Comparison of ENCODE assay signal across 8 mouse cellular contexts in the genomic region with DNA sequence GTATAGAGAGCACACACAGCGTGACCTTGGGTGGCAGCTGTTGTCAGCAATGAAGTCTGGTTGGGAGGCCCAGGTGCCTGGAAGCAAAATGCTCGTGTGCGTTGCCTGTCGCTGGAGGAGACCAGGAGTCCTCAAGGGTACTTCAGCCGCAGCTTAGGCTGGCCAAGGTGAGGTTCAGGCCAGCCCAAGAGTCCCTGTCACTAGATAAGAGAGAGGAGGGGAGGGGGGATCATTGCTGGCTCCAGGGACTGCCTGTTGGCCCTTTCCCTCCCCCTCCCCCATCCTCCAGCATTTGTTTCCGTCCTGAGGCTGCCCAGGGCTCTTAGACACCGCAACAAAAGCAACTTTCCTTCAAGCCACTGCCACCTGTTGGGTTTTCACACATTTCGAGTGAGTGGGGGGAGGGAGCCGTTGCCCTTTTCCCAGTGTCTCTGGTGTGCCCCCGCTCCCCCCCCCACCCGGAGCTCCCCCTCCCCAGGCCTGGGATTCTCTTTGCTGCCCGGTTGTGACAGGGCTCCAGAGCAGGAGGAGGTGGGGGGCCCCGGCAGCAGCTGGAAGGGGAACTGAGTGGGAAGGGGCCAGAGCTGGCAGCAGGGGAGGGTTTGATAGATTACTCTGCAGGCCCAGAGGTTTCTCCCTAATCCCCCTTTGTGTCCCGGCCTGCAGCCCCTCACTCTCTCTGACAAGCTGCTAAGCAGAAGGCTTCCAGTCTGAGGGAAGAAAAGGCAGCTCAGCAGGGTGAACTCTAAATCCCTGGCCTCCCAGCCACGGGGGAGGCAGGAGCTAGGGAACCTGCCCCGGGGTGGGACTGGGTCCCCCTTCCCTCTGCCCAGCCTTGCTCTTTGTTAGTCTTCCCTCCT. TPM values are rescaled to one million over a fixed set of nuclear protein-coding genes. Genes with fewer than 3 reads are reported as not detected.
A peak's percentile ranks its signal among the peaks of the same experiment; 100 is the strongest.
DNase-seq lines count a peak whose midpoint lies in the region; ATAC-seq and TF ChIP-seq lines count a peak whose summit lies in the region.

No protein-coding gene starts in this region.

- intact Hi-C loops in heart, postnatal 36 days (cut with DNase I) = no loop called here
- intact Hi-C loops in left cerebral cortex, postnatal 25 days (cut with DNase I) = no loop called here

- no peaks in the 10 kb centered on the region for H3K9me3 ChIP-seq in heart, embryonic 14.5 days (ENCODE audit: control insufficient read depth, low read length)
- no peaks in the 10 kb centered on the region for H3K9me3 ChIP-seq in G1E (replicated peaks)
- H3K9me3 ChIP-seq in hindbrain, embryonic 11.5 days (ENCODE audit: control insufficient read depth, low read length) = no peaks in the 10 kb centered on the region
- no peaks in the 10 kb centered on the region for H3K9me3 ChIP-seq in midbrain, embryonic 12.5 days

- H3K27ac ChIP-seq in heart, embryonic 14.5 days (replicated peaks in 1 of 2; ENCODE audit: control insufficient read depth in 1 of 2, insufficient read depth in 1 of 2, low read depth in 2 of 2, low read length in 2 of 2) = no peak overlapping the region
- peak overlapping the region; percentile 95 for H3K27ac ChIP-seq in hindbrain, embryonic 11.5 days (ENCODE audit: low read depth, low read length)
- peak overlapping the region; percentile 92 for H3K27ac ChIP-seq in midbrain, embryonic 12.5 days (replicated peaks)

- H3K36me3 ChIP-seq in heart, embryonic 14.5 days (ENCODE audit: control insufficient read depth, insufficient read depth, low read length) = no peaks in the 10 kb centered on the region
- peaks cover 65% of the 10 kb centered on the region for H3K36me3 ChIP-seq in G1E (replicated peaks)
- H3K36me3 ChIP-seq in hindbrain, embryonic 11.5 days (ENCODE audit: control insufficient read depth, insufficient read depth, low read length) = no peaks in the 10 kb centered on the region
- no peaks in the 10 kb centered on the region for H3K36me3 ChIP-seq in midbrain, embryonic 12.5 days

- WGBS in heart, embryonic 14.5 days = 13% methylated on average over 16 of the region's 16 CpGs
- WGBS in hindbrain, embryonic 11.5 days = 4% methylated on average over 16 of the region's 16 CpGs
- WGBS in midbrain, embryonic 12.5 days = 2% methylated on average over 16 of the region's 16 CpGs

- H3K4me2 ChIP-seq in heart, embryonic 14.5 days (ENCODE audit: low read length) = peak overlapping the region; percentile 17; the same call in 1 of the 2 replicates
- peak overlapping the region; percentile 20 for H3K4me2 ChIP-seq in hindbrain, embryonic 11.5 days (replicated peaks; ENCODE audit: low read depth, low read length)
- peak overlapping the region; percentile 41 for H3K4me2 ChIP-seq in midbrain, embryonic 12.5 days (replicated peaks)

- TF ChIP-seq CTCF in G1E (IDR thresholded peaks at IDR 0.05; ENCODE audit: low read depth, low read length) = no peak

- no peak for DNase-seq in heart, postnatal 36 days
- no peak for DNase-seq in G1E (ENCODE audit: low spot score)
- DNase-seq in hindbrain, embryonic 11.5 days (ENCODE audit: low spot score) = peak; percentile 80
- no peak for DNase-seq in right cerebral cortex, postnatal 14 days
- DNase-seq in gastrocnemius, postnatal 4 days (ENCODE audit: low spot score in 2 of 2) = no peak
- no peak for DNase-seq in left cerebral cortex, postnatal 25 days (ENCODE audit: low spot score in 2 of 2)

- no peak overlapping the region for H3K4me3 ChIP-seq in heart, embryonic 14.5 days (ENCODE audit: control insufficient read depth in 1 of 2, insufficient read depth in 1 of 2, low read depth in 1 of 2, low read length in 2 of 2)
- peak overlapping the region; percentile 45; the same call in 1 of the 2 replicates for H3K4me3 ChIP-seq in G1E (ENCODE audit: low read depth, low read length)
- H3K4me3 ChIP-seq in hindbrain, embryonic 11.5 days (ENCODE audit: low read depth, low read length) = 0 out of 2 replicates have a peak overlapping the region, but pooled peaks have one; percentile 8
- H3K4me3 ChIP-seq in midbrain, embryonic 12.5 days = 0 out of 2 replicates have a peak overlapping the region, but pooled peaks have one; percentile 14

- peaks cover 22% of the 10 kb centered on the region for H3K27me3 ChIP-seq in heart, embryonic 14.5 days (ENCODE audit: control insufficient read depth, insufficient read depth, low read length)
- H3K27me3 ChIP-seq in G1E (ENCODE audit: insufficient read depth, low read length) = peaks cover 76% of the 10 kb centered on the region
- no peaks in the 10 kb centered on the region; the same call in 1 of the 2 replicates for H3K27me3 ChIP-seq in hindbrain, embryonic 11.5 days (ENCODE audit: control insufficient read depth, insufficient read depth, low read length)
- H3K27me3 ChIP-seq in midbrain, embryonic 12.5 days = peaks cover 3% of the 10 kb centered on the region; the same call in 1 of the 2 replicates

- peaks cover 16 to 18% of the 10 kb centered on the region in 2 experiments for H3K4me1 ChIP-seq in heart, embryonic 14.5 days (ENCODE audit: control insufficient read depth in 2 of 2, insufficient read depth in 2 of 2, low read length in 2 of 2)
- H3K4me1 ChIP-seq in G1E (ENCODE audit: insufficient read depth, low read depth, low read length) = peaks cover 96% of the 10 kb centered on the region
- peaks cover 37% of the 10 kb centered on the region for H3K4me1 ChIP-seq in hindbrain, embryonic 11.5 days (replicated peaks; ENCODE audit: control insufficient read depth, insufficient read depth, low read length)
- H3K4me1 ChIP-seq in midbrain, embryonic 12.5 days = peaks cover 86% of the 10 kb centered on the region

- peak overlapping the region; percentile 22; the same call in 1 of the 2 replicates for H3K9ac ChIP-seq in heart, embryonic 14.5 days (ENCODE audit: low read length)
- H3K9ac ChIP-seq in hindbrain, embryonic 11.5 days (ENCODE audit: low read depth, low read length) = peak overlapping the region; percentile 47
- peak overlapping the region; percentile 25; the same call in 1 of the 2 replicates for H3K9ac ChIP-seq in midbrain, embryonic 12.5 days (replicated peaks)

- no peak for ATAC-seq in heart, embryonic 14.5 days (ENCODE audit: insufficient number of reproducible peaks, insufficient read depth, low FRiP score, low read depth)
- ATAC-seq in G1E (ENCODE audit: extremely low read depth, insufficient number of reproducible peaks, low FRiP score, poor library complexity, severe bottlenecking) = 0 out of 2 replicates have a peak, but pooled peaks have one; percentile 3
- peak; percentile 87 for ATAC-seq in hindbrain, embryonic 11.5 days (ENCODE audit: low FRiP score)
- peak; percentile 87 for ATAC-seq in midbrain, embryonic 12.5 days (ENCODE audit: low FRiP score, low read depth)

RNA-seq across cellular contexts. Expression of gene Slc45a3, which starts 8.1 kb away (rescaled TPM):
- 3.1 and 3.7 TPM in 2 replicates for polyA plus RNA-seq in heart, embryonic 14.5 days (2014; fragmentation: Nextera tagmentation; extraction: Ambion mirVana)
- 1 to 10 TPM; 4.2 to 4.3 TPM for total RNA-seq in heart, postnatal 36 days (2021)
- 36.9 and 48.1 TPM in 2 replicates for total RNA-seq in G1E (2014; fragmentation: Nextera tagmentation)
- 51.4 and 56.6 TPM in 2 replicates for total RNA-seq in G1E (2017)
- polyA plus RNA-seq in G1E (2012) = 12.3 and 14.4 TPM in 2 replicates
- 7.5 and 8.4 TPM in 2 replicates for polyA plus RNA-seq in hindbrain, embryonic 11.5 days (2014; fragmentation: Nextera tagmentation; extraction: Ambion mirVana)
- polyA plus RNA-seq in midbrain, embryonic 12.5 days (2016; fragmentation: Nextera tagmentation; extraction: Ambion mirVana) = 27.4 and 30.2 TPM in 2 replicates
- total RNA-seq in gastrocnemius, postnatal 4 days (2021) = 1 to 10 TPM; 3.2 to 3.3 TPM
- total RNA-seq in left cerebral cortex, postnatal 25 days (2021) = 1 to 10 TPM; 1.1 to 1.9 TPM

RNA-seq across cellular contexts. Expression of gene Elk4, which starts 36.5 kb away (rescaled TPM):
- polyA plus RNA-seq in heart, embryonic 14.5 days (2014; fragmentation: Nextera tagmentation; extraction: Ambion mirVana) = 24.7 and 26.1 TPM in 2 replicates
- total RNA-seq in heart, postnatal 36 days (2021) = 10 to 100 TPM; 91.5 to 91.8 TPM
- 166 and 187 TPM in 2 replicates for total RNA-seq in G1E (2014; fragmentation: Nextera tagmentation)
- total RNA-seq in G1E (2017) = 67.4 and 83.2 TPM in 2 replicates
- 4.1 and 5.1 TPM in 2 replicates for polyA plus RNA-seq in G1E (2012)
- polyA plus RNA-seq in hindbrain, embryonic 11.5 days (2014; fragmentation: Nextera tagmentation; extraction: Ambion mirVana) = 21.1 and 22.6 TPM in 2 replicates
- polyA plus RNA-seq in midbrain, embryonic 12.5 days (2016; fragmentation: Nextera tagmentation; extraction: Ambion mirVana) = 18.9 and 19.9 TPM in 2 replicates
- total RNA-seq in gastrocnemius, postnatal 4 days (2021) = 10 to 100 TPM; 89.7 to 91.0 TPM
- 10 to 100 TPM; 52.6 TPM for total RNA-seq in left cerebral cortex, postnatal 25 days (2021)

Comparison
In these comparisons a context has a peak if more than half of its experiments do, and no peak if none do; other contexts are left out.
1. H3K27ac ChIP-seq: peak in hindbrain, embryonic 11.5 days (single experiment) and midbrain, embryonic 12.5 days (single experiment); none in heart, embryonic 14.5 days (0 of 2).
2. H3K4me3 ChIP-seq: peak in G1E (single experiment), hindbrain, embryonic 11.5 days (single experiment) and midbrain, embryonic 12.5 days (single experiment); none in heart, embryonic 14.5 days (0 of 2).
3. RNA of gene Slc45a3, which starts 8.1 kb away (total RNA-seq): 36.9 to 56.6 TPM in G1E; 4.2 to 4.3 TPM in heart, postnatal 36 days, 3.2 to 3.3 TPM in gastrocnemius, postnatal 4 days and 1.1 to 1.9 TPM in left cerebral cortex, postnatal 25 days; every median in the first group is over 4 times any median in the second.
4. Peak in every context shown above with its lines, with median percentiles within 50 percentile points of each other: H3K4me2 ChIP-seq and H3K9ac ChIP-seq.